Mouse (Mus musculus) G1E (cell line): ENCODE results near the gene Hrg. TPM values are rescaled to one million over a fixed set of nuclear protein-coding genes. Genes with fewer than 3 reads are reported as not detected.
A peak's percentile ranks its signal among the peaks of the same experiment; 100 is the strongest.

Experiments used
- ATAC-seq: 2 replicates; pipeline ENCODE4 v1.8.0; 2016; ENCODE audit warnings: mild to moderate bottlenecking; ENCODE audit not compliant: insufficient number of reproducible peaks, poor library complexity, low FRiP score, severe bottlenecking; ENCODE audit errors: extremely low read depth
- DNase-seq: peaks from one replicate; pipeline ENCODE4 v3.0.0; 2012; ENCODE audit warnings: low spot score
- H3K27me3 ChIP-seq: 2 replicates; pipeline ENCODE4 v1.6.1; 2012; ENCODE audit warnings: mild to moderate bottlenecking, low read length, inconsistent platforms; ENCODE audit not compliant: insufficient read depth
- H3K36me3 ChIP-seq: replicated peaks from 2 replicates; pipeline ENCODE3; 2012; ENCODE audit warnings: mild to moderate bottlenecking, inconsistent platforms
- H3K4me1 ChIP-seq: 2 replicates; pipeline ENCODE4 v1.6.1; 2012; ENCODE audit warnings: low read depth, low read length, inconsistent platforms, mixed read lengths; ENCODE audit not compliant: insufficient read depth
- H3K4me3 ChIP-seq: 2 replicates; pipeline ENCODE4 v1.5.1; 2012; ENCODE audit warnings: low read depth, mild to moderate bottlenecking, inconsistent platforms, low read length, moderate library complexity, mixed read lengths
- H3K9me3 ChIP-seq: replicated peaks from 2 replicates; pipeline ENCODE4 v1.6.1; 2012; ENCODE audit warnings: inconsistent platforms
- CTCF ChIP-seq: IDR thresholded peaks from 2 replicates; pipeline ENCODE4 v1.5.1; 2012; ENCODE audit warnings: low read depth, low read length, inconsistent platforms, mixed read lengths
- GATA1 ChIP-seq: IDR thresholded peaks from 2 replicates; pipeline ENCODE4 v1.6.1; 2012; ENCODE audit warnings: borderline replicate concordance, low read length, inconsistent platforms, mixed read lengths
- GATA2 ChIP-seq: IDR thresholded peaks from 2 replicates; pipeline ENCODE4 v1.6.1; 2012; ENCODE audit warnings: low read depth, low read length, inconsistent platforms, borderline replicate concordance
- POLR2AphosphoS5 ChIP-seq: IDR thresholded peaks from 2 replicates; pipeline ENCODE4 v1.6.1; 2012; ENCODE audit warnings: low read depth, low read length, inconsistent platforms; ENCODE audit not compliant: insufficient replicate concordance
- TAL1 ChIP-seq: conservative IDR thresholded peaks from 2 replicates; pipeline ENCODE4 v1.6.1; 2012; ENCODE audit warnings: low read depth, low read length, inconsistent platforms, mixed read lengths
- polyA plus RNA-seq: library from polyadenylated mRNA; stranded (reverse); fragments of >175 nt; gene quantifications from 2 replicates; pipeline ENCODE4 v1.2.3, GENCODE M21; 2012
- total RNA-seq, 2 experiments: library from RNA; stranded (forward) in 1 of 2; stranded (reverse) in 1 of 2; fragments of 200-1000 nt in 1 of 2; fragments of >200 nt in 1 of 2; fragmentation: Nextera tagmentation in 1 of 2; gene quantifications; 2 replicates each; pipeline ENCODE4 v1.2.3; 2014 to 2017

Hrg gene
- total and polyA plus RNA-seq, 3 experiments = not detected

GRCm38 (mm10) chr16:22918664-22919312, 32.1 kb upstream of the Hrg start:
- no peak for ATAC-seq
- Histone ChIP-seq H3K4me3 (no peak overlapping the region), H3K36me3 (no peaks in the 10 kb centered on the region), H3K9me3 (peaks cover 3% of the 10 kb centered on the region), H3K27me3 (no peaks in the 10 kb centered on the region; the same call in 1 of the 2 replicates), H3K4me1 (peaks cover 8% of the 10 kb centered on the region)
- no peak for DNase-seq
- no peak for TF ChIP-seq POLR2AphosphoS5
- no peak for TF ChIP-seq TAL1
- TF ChIP-seq CTCF = no peak
- TF ChIP-seq GATA1 = no peak
- TF ChIP-seq GATA2 = no peak

DNA sequence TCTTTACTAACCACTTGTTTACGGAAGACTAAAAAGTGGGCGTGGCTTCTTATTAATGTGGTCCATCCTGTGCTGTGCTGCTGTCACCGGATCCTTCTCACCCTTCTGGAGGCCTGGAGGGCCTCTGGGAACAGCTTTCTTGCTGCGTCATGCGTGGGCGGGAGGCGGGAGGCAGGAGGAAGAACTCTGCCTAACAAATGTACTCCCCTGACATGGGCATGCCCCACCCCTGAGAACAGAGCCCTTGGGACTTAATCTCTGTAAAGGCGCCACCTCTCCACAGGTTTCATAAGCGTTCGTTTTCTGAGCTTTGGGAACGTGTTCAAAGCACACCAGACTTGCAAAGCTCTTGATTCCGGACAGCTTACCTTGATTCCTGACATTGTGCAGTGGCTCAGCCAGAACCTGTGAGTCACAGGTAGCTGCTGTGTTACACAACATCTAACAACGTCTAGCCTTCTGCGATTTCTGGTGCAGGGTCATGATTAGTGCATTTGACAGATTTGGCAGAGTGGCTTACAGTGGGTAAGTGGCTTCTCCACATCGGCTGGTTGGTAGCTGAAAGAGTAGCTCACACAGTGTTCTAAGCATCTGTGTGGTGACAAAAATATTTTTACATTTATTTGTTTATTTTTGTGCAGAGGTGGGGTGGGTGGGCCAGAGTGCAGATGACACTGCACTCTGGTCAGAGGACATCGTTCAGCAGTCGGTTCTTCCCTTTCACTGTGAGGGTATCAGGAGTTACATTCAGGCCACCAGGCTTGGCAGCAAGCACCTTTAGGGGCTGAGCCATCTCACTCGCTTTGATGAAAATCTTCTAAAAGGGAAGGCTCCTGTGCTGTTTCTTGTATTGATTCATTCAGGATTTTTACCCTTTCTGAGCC, 30.7 kb upstream of the Hrg start:
- Histone ChIP-seq H3K9me3 (peaks cover 3% of the 10 kb centered on the region), H3K27me3 (no peaks in the 10 kb centered on the region; the same call in 1 of the 2 replicates), H3K4me1 (peaks cover 8% of the 10 kb centered on the region), H3K36me3 (no peaks in the 10 kb centered on the region), H3K4me3 (no peak overlapping the region; the same call in 1 of the 2 replicates)
- TF ChIP-seq POLR2AphosphoS5 = no peak
- TF ChIP-seq CTCF = no peak
- TF ChIP-seq GATA1 = no peak
- ATAC-seq (peak; percentile 98), DNase-seq (peak; percentile 65)

DNA sequence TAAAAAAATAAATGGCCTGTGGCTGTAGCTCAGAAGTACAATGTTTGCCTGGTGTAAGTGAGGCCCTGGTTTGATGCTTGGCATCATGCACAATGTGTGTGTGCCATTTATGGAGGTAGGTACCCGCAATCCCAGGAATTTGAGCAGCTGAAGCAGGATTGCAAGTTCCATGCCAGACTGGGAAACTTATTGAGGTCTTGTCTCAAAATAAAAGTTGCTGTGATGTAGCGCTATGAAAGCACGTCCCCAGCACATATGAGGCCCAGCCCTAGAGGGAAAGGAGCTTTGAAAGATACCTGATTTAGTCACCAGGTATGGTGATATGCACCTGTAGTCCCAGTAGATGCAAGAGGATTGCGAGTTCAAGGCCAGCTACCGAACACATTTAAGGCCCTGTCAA, 29.1 kb upstream of the Hrg start:
- H3K36me3 ChIP-seq = no peaks in the 10 kb centered on the region
- H3K27me3 ChIP-seq = no peaks in the 10 kb centered on the region; the same call in 1 of the 2 replicates
- DNase-seq (no peak), ATAC-seq (no peak)
- no peak overlapping the region for H3K4me3 ChIP-seq
- no peaks in the 10 kb centered on the region for H3K9me3 ChIP-seq
- peaks cover 8% of the 10 kb centered on the region for H3K4me1 ChIP-seq
- TF ChIP-seq POLR2AphosphoS5 = no peak
- no peak for TF ChIP-seq GATA2
- no peak for TF ChIP-seq TAL1
- no peak for TF ChIP-seq CTCF
- TF ChIP-seq GATA1 = no peak

DNA sequence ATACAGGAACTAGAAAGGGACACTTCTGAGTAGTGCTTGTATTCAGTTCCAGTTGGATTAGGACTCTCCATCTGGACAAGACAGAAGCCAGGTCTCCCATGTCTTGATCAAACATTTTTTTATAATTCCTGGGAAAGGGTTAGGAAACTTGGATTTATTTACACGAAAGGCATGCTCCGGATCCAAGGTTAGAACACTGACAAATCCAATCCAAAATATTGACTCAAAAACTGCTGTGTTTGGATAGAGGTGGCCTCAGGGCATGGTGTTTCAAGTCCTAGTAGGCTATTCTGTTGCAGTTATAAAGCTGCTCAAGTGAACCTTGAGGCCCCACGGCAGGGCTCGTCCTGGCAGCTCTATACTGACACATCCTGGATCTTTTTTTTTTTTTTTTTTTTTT, 28.4 kb upstream of the Hrg start:
- no peaks in the 10 kb centered on the region for H3K9me3 ChIP-seq
- H3K36me3 ChIP-seq = no peaks in the 10 kb centered on the region
- no peaks in the 10 kb centered on the region; the same call in 1 of the 2 replicates for H3K27me3 ChIP-seq
- no peak for DNase-seq
- peaks cover 8% of the 10 kb centered on the region for H3K4me1 ChIP-seq
- H3K4me3 ChIP-seq = no peak overlapping the region
- ATAC-seq = no peak
- TF ChIP-seq CTCF (no peak), GATA2 (no peak), TAL1 (no peak), POLR2AphosphoS5 (no peak), GATA1 (no peak)

GRCm38 (mm10) chr16:22929575-22929974, 21.3 kb upstream of the Hrg start:
- Histone ChIP-seq H3K36me3 (no peaks in the 10 kb centered on the region), H3K9me3 (no peaks in the 10 kb centered on the region), H3K4me3 (no peak overlapping the region), H3K4me1 (no peaks in the 10 kb centered on the region), H3K27me3 (peaks cover 4% of the 10 kb centered on the region; the same call in 1 of the 2 replicates)
- no peak for DNase-seq
- no peak for ATAC-seq
- TF ChIP-seq TAL1 (no peak), POLR2AphosphoS5 (no peak), GATA1 (no peak)

DNA sequence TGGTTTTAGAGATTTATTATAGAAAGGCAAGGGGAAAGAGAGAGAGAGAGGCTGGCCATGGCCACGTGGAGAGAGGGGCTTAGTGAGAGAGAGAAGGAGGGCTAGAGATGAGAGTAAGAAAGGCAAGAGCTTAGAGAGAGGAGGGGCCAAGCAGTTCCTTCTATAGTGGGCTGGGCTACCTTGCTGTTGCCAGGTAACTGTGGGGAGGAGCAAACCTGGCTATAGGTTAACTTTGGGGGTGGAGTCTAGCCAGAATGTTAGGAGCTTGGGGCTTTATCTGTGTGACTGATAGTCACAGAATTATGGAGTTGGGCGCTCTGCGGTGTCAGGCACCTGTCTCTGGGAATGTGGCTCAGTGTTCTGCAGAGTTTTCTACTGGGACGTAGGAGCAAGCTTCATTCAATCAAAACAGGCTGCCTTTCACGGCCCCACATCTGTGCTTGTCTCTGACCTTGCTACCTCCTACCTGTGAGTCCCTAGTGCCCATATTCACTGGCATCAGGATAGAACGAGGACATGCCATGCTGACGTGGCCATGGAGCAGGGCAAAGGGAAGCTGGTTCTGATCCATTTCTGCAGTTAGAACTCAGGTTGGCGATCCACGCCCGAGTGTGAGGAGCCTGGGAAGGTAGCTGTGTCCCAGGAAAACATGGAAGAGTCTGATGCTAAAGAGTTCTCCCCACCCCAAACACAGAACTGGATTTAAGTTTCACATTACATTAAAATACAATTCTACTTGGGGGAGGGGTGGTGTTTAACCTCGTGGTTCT, 19.3 kb upstream of the Hrg start:
- TF ChIP-seq GATA1 (no peak), CTCF (no peak), TAL1 (no peak), GATA2 (no peak)
- no peak overlapping the region for H3K4me3 ChIP-seq
- no peaks in the 10 kb centered on the region for H3K4me1 ChIP-seq
- no peak for DNase-seq
- H3K36me3 ChIP-seq = no peaks in the 10 kb centered on the region
- no peak for ATAC-seq
- peaks cover 4% of the 10 kb centered on the region; the same call in 1 of the 2 replicates for H3K27me3 ChIP-seq
- no peaks in the 10 kb centered on the region for H3K9me3 ChIP-seq
